Mouse (Mus musculus): ENCODE measurements around the gene Snx22.

Gene Snx22

DNA sequence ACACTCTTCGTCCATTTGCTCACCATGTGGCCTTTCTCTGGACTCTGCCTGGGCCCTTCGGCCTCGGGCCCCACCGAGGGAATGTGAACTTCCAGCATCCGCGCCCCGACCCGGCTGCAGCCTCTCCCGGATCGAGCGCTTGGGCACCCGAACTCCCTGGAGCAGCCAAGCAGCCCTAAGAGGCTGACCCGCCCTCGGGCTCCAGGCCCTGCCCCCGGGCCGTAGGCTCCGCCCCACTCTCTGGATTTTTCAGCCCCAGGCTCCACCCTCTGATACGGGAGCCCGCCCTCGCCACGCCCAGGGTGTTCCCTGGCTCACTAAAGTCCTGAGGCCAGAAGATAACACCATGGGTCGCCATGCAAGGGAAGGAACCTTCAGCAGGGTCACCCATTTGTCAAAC is at the start of gene Snx22:
TSS of gene Snx22 (minus strand) at position 137 of the 400 bp plus-strand sequence.
- DNase-seq (ENCODE audit: low read depth, low spot score): peak; percentile 50

DNA sequence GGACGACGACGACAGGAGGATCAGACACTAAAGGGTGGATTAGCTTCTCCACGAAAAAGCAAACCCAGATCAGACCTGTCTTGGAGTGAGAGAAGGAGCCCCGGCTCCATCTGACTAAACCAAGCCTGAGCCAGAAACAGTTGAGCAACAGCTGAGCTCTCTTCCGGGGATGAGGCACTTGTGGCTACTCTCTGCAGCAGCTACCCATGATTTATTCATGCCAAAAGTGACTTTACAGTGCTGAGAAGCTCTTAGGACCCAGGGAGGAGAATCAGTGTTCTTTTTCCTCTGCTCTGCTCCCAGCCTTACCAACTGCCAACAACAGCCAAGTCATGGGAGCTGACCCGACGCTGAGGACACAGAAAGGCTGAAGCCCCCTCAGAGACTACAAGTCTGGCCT is 47.4 kb upstream of the Snx22 start:
- DNase-seq (ENCODE audit: low read depth, low spot score): no peak

DNA sequence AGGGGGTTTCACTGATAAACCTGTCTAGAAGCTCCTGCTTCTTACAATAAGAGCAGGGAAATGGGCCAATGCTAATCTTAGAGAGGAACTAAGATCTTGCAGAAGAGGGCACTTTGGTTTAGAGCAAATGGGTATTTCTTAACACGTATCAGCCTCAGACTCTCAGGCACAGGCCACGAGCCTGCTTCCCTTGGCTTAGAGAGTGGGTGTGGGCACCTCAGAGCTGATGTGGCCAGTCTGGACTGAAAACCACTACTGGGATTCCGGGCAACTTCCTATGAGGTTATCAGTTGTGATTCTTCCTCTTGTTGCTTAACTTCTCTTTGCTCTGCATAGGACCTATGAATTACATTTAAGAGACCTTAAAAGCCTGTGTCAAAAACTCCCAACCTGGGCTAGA is 44.8 kb upstream of the Snx22 start:
- no peak for DNase-seq (ENCODE audit: low read depth, low spot score)

DNA sequence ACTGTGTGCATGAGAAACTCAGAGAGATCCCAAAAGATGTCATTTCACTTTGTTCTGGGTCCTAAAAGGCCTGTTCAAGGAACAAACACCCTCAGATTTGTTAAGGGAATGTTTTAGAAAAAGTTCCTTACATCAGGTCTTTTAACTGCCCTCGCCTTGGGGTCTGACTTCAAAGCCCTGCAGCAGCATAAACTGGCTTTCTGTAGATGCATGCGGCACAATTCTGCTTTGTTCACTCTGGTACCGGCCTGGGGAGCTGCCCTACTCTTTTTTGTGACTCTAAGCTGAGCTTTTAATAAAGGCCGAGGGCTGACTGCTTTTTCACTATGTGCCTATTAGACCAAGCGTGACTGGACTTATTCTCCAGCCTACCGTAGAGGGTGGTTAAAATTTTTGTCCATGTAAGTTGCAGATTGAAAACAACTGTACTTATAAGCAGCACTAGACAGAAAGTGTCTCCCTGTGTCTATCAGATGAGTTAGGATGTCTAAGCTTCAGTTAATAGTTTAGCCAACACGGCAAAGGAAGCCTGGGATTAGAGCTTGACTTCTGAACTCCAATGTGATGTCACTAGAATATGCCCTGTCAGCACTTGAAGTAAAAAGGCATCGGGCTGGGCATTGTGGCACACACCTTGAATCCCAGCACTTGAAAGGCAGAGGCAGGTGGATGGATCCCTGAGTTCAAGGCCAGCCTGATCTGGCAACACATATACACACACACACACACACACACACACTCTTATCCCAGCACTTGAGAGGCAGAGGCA is 41.3 kb upstream of the Snx22 start:
- DNase-seq (ENCODE audit: low read depth, low spot score): no peak

DNA sequence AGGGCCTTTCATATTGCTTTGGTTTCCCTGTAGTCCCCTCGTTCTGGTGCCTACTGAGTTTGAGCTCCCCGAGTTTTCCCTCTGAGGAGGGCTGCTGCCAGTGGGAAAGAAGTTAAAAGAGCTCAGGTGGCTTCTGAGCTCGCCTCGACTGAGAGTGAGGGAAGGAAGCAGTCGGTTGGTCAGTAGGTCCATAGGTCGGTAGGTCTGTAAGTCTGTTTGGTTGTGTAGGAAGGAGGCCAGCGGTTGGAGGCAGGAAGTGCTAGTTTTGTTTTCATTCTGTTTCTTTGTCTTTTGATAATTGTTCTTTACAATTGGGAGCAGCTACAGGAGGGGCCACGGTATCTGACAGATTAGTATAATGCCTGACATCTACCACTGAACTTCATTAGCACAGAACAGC is 40.6 kb upstream of the Snx22 start:
- no peak for DNase-seq (ENCODE audit: low read depth, low spot score)

DNA sequence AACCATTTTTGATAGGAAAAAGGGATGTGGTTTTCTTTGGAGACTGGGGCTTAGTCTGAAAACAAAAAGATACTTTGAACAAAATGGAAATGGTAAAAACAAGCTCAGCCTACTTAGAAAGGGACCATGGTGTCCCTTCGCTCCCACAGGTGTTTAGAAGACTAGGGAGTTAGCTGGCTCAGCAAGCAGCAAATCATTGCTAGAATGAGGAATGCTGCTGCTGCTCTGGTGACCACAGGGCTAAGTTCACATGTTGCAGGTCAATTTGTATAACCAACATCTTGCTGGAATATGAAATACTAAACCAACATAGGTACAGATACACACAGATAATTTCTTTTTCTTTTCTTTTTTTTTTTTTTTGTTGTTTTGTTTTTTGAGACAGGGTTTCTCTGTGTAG is 40.1 kb upstream of the Snx22 start:
- DNase-seq (ENCODE audit: low read depth, low spot score): no peak

DNA sequence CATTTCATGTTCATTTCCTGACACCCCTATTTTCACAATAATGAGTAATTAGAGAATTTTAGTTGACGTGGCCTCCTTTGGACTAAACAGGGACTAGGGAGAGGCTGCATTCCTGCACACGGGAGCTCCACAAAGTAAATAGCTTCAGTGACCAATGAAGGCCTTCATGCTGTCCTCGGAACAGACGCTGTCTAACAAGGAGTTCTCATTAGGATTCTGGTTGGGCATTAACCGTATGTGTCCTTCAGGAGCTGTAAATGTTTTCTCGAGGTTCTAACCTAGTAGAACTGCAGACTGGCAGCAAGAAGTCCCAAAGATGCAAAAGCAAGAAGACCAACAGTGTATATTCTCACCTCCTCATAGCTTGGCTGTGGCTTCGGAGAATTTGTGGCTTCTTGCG is 35.6 kb upstream of the Snx22 start:
- DNase-seq (ENCODE audit: low read depth, low spot score): no peak

DNA sequence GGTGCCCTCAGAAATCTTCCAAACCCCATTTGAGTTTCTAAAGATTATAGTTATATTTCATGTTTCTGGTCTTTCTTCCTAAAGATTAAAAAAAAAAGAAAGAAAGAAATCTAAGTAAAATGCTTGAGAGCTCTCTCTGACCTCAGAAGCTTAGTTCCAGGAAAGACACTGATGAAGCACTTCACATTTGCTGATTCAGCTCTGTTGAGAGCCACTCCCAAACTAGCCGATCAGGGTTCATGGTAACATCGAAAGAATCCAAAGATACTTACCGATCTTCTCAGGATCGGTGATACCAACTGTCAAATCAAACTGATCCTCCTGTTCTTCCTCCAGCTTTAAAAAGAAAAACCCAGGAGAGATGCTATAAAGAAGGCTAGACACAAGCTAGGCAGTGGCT is 35.1 kb upstream of the Snx22 start:
- no peak for DNase-seq (ENCODE audit: low read depth, low spot score)

DNA sequence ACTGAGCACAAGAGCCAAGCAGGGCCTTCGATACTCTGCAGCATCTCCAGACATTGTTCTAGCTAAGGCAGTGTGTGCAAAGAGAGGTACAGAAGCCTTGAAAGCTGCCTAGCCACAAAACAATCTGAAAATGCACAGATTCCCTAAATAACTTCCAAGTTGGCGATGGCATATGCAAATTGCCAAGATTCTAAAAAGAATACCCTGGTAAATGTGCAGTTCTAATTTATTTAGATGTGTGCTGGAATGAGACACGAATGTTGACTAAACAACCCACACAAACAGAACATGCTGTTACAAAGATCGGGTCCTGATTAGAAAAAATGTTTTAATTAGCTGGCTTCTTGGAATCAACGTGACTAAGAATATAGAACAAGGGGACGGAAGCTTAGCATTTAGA is 33.1 kb upstream of the Snx22 start:
- no peak for DNase-seq (ENCODE audit: low read depth, low spot score)

DNA sequence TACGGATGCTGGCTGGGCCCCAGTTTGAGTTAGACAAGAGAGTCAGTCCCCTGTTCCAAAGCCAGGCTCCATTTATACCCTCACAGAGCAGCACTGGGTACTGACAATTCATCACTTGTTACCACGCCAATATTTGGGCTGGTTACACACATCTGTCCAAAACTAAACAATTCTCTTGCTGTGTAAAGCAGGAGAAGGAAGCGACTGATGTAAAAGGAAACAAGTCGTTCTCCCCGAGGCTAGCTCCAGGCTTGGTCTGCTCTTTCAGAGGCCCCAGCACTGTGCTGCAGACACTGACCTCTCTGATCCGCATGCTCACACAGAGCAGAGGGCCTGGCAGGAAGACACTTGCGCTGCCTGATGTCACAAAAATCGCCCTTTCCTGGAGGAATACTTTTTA is 32.1 kb upstream of the Snx22 start:
- no peak for DNase-seq (ENCODE audit: low read depth, low spot score)

DNA sequence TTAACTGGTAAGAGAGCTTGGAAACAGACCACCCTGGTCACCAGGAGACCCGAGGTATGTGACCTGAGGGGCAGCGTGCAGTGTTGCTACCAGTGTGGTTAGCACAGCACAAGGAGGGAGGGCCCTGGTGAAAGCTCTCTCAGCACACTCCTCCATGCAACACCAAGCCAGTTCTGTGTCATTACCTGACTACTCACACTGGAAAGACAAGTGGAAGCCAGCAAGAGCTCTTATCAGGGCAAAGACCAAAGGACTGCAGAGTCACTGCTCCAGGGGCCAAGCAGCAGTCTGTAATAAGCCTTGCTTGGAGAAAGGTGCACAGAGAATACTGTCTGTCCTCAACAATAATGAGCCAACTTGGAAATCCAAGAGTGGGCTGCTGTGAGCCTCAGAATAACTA is 23.1 kb upstream of the Snx22 start:
- DNase-seq (ENCODE audit: low read depth, low spot score): no peak

DNA sequence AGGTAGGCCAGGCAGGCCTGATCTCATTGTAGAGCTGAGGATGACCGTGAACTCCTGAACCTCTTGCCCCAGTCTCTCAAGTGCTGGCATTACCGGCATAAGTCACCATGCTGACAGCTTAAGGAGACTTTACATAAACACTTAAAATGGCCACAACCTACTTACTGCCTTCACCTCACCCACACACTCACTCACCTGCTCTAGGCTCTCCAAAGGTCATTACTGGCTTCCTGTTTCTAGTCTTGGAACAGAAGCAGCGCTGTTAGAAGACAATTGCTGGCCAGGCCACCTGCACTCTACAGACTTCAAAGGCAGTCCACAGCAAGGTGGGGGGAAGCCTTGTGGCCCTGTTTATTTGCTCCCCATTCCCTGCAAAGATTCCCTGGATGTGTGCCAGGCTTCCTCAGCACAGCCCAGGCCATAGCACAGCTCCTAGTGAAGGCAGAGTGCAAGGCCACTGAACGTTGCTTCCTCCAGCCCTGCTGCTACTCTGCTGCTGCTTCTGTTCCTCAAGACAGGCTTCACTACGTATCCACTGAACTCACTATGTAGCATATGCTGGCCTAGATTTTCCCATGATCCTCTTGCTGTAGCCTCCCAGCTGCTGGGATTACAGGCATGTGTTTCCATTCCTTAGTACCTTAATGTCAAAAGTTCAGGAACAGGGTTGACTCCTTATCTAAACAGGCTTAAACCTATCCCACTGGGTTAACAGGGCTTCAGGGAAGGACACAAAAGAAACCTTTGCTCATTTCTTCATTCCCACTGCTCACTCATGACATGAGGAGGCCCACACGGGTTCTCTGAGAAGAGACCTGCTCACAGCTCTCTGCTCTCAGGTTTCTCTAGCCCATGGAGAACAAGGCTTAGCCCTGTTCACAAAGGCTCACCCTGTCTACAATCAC is 22.1 kb upstream of the Snx22 start:
- no peak for DNase-seq (ENCODE audit: low read depth, low spot score)

DNA sequence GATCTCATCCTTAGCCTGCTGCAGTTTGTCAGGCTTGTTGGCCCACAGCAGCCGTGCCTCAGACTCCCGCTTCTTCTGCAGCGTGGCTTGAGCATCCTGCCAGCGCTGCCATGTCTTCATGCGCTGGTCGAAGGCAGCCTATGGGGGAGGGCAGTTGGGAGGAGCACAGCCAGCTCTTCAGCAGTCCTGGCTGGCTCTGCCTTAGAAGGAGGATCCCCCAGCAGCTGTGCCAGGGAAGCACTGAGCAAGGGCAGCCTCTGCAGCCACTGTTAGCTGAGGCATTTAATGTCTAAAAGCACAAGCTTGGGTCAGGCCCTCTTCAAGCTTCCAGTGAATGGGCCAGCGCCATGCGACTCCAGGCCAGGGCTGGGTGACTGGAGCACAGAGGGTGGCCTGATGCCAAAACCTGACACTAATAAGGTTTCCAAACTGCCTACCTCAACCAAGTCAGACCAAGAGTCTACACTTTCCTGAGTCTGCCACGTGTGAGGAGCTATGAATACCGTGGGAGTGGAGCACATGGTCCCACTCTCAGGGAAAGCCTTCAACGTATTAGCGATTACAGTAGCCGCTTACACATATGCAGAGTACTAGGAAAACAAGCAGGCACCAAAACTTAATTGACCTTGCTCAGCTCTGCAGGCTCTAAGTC is 21.2 kb upstream of the Snx22 start:
- no peak for DNase-seq (ENCODE audit: low read depth, low spot score)

DNA sequence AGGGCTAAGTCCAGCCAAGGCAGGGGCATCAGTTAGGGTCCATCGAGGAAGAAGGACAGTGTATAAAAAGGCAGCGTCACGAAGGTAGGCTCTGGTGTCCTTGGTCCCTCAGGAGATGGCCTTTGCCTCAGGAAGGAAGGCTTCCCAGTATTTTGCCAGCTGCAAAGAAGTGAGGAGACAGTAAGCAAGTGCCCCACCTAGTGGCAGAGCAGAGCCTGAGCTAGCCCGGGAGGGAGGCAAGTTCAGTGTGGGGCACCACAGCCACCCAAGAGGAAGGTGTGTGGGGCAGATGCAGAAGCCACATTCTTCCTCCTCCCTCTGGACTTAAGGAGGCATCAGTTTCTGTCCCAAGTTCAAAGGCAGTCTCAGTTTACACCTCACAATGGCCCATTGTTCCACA is 18.9 kb upstream of the Snx22 start:
- peak; percentile 36 for DNase-seq (ENCODE audit: low read depth, low spot score)

DNA sequence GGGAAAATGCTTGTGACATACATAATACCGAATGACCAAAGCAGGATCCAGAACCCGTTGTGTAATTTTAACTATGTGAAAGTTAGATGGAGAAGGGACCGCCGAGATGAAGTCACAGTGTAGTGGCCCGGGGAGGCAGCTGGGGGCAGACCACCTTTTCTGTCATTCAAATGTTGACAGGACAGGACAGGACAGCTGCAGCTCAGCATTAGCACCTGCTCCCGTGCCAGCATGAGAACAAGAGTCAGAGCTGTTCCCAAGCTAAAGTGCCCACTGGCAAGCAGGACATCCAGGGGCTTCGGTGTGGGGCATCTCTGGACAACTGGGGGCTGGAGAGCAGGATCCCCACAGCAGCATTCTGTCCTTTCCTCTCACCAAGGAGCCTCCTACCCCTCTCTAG is 17.5 kb upstream of the Snx22 start:
- no peak for DNase-seq (ENCODE audit: low read depth, low spot score)

DNA sequence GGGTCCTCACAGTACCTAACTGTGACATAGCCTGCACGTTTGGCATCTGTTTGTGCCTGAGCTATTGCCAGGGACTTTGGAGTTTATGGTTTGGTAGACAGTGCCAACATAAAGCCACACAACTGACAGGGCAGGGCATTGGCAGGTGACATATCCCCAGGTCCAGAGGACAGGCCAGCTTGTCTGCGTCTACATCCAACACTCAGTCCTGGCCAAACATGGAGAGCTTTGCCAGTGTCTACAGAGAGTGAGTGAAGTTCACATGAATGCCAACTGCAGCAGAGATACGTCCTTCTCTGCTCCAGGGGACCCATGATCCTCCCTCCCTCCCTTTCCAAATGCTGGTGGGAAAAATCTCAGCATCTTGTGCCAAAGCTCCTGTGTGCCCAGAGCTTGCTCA is 14.7 kb upstream of the Snx22 start:
- no peak for DNase-seq (ENCODE audit: low read depth, low spot score)

DNA sequence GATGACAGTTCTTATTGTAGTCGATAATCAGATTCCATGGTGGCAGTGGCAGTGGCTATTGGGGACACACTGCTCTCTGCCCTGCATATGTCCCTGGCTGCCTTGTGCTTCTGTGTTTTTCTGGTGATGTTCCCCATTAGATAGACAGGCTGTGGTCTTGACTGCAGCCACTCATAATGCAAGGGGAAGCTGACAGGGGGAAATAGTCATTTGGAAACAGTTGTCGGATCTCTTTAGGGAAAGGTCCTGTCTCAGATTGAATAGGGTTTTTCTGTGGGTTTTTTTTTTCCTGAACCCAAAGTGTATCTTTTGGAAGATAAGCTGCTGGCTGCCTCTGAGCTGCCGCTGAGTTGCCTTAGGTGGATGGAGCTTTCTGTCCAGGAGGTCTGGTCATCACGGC is 12.5 kb upstream of the Snx22 start:
- no peak for DNase-seq (ENCODE audit: low read depth, low spot score)

DNA sequence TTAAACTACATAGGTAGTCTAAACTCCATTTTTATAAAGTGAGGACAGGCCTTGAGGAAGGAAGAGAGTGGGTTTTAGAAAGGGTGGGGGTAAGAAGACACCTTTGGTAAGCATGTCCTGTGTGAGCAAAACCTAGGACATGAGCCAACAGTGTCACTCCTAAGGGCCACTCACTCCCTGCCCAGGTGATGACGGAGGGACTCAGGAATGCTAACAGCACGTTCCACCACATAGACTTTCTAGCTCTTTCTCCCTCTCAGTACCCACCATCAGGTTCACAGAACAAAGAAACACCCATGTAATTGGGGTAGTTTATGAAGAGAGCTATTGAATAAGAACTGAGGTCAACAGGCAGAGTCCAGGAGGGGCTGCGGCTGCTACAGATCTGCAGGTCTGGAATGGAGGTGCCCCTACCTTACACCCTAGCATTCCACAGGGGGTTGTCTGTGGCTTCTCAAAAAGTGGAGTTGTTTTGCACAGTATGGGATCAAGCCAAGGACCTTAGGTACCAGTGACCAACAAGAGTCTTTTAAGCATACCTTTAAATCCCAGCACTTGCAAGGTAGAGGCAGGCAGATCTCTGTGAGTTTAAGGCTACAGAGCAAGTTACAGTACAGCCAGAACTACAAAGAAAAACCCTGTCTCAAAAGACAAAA is 11.4 kb upstream of the Snx22 start:
- DNase-seq (ENCODE audit: low read depth, low spot score): no peak

DNA sequence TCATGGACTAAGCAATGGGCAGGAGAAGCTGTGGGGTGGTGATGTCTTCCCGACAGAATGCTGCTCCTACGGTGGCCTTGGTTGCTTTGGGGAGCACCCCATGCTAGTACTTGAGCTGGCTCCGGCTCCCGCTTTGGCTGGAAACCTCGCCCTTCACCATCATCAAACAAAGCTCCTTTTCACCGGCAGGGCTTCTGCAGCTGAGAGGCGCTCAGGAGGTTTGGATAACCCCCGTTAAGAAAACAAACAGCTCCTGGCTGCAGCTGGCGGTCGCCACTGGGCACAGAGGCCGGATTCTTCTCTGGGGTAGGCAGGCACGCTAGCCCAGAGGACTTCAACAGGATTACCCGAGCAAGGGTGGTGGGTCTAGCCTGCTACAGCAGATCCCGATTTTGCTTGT is 9.0 kb upstream of the Snx22 start:
- no peak for DNase-seq (ENCODE audit: low read depth, low spot score)

DNA sequence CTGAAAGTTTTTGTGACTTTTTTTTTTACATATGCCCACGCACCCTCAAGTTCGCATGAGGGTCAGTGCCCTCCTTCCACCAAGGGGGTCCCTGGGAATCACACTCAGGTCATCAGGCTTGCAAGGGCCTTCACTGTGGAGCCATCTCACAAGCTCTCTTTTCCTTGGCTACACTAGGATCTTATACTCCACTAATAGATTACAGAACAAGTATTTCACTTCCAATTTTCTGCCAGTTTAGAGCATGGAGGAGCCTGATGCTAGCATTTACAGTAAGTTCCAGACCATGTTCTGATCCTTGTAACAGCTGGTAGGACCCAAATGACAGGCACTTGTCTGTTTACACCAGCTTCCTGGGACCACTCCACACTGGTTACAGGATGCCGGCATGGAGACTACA is 8.6 kb upstream of the Snx22 start:
- no peak for DNase-seq (ENCODE audit: low read depth, low spot score)

DNA sequence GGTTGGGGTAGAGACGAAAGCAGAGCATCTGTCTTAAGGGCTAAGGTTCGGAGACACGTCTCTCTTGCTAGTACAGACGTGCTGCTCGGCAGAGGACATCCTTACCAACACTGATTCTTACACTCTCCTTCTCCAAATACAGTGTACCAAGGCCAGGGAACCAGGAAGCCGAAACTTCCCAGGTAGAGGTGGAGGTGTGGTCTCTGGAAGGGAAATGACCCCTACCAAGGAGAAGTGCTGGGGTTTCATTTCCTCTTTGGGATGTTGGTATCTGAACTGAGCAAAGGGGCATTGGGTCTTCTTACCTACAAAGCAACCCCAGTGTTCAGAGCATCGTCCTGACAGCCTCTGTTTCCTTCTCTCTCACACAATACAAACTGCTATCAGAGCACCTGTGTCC is 3.2 kb upstream of the Snx22 start:
- no peak for DNase-seq (ENCODE audit: low read depth, low spot score)

DNA sequence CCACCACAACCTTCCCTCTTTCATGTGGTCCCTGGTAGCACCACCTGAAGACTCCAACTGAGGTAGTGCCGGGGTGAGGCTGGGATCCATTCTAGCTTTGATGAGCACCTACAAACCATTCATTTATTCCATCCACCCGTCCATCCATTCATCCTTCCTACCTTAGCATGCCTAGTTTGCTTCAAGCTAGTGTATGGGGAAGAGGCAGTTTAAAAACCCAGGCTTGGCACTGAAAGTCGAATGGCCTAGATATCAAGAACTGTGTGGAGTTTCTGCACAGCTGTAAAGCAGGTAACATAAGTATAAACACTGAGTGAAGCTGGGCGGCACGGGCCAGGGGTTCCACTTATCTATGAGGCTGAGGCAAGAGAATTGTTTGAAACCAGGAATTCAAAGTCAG is 632 bp upstream of the Snx22 start:
- DNase-seq (ENCODE audit: low read depth, low spot score): no peak
